Mouse (Mus musculus) ES-Bruce4 (cell line): ENCODE results near the gene Cd2bp2.

ENCODE experiments used
- EP300 ChIP-seq: IDR thresholded peaks from 2 replicates; pipeline ENCODE4 v1.6.1; 2011; ENCODE audit warnings: low read depth, low read length; ENCODE audit not compliant: insufficient read depth
- POLR2A ChIP-seq: IDR thresholded peaks from one replicate; pipeline ENCODE4 v1.8.1; 2011; ENCODE audit warnings: low read length; ENCODE audit not compliant: insufficient read depth

- TF ChIP-seq POLR2A (no peak), EP300 (no peak)
These were observed 10.2 kb downstream of the Cd2bp2 start for GRCm38 (mm10) chr7:127185601-127186000.
